Mouse (Mus musculus): Measurements from ENCODE around the gene Ptafr. TPM values are rescaled to one million over a fixed set of nuclear protein-coding genes. Genes with fewer than 3 reads are reported as not detected.

Gene Ptafr
- total RNA-seq (2012; rRNA removed) (0.04 TPM in 1 of 2 replicates, not detected in the other), total RNA-seq (2014; rRNA removed) (0.31 and 0.34 TPM in 2 replicates), polyA plus RNA-seq (2012; ENCODE audit: insufficient read length, low read depth) (0.65 and 1.1 TPM in 2 replicates)

DNA sequence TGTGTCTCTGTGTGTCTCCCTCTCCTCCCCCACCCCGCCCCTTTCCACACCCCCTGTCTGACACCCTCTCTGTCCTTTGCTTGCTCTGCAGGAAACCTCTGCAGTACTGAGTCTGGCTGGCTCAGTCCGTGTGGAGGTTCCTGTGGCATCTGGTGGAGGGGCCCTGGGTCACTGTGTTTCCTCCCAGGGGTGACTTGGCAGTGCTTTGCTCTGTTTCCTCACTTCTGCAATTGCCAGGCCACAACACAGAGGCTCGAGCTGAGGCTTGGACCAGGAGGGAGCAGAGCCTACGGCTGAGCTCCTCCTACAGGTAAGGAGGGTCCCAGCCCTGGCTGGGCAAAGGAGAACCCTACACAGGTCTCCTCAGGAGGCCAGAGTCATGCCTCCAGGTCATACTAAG, at the start of gene Ptafr:
TSS of gene Ptafr (plus strand) at position 103 of the 400 bp plus-strand sequence.
- 0 out of 2 replicates have a peak, but pooled peaks have one; percentile 37 for TF ChIP-seq TBP (conservative IDR thresholded peaks at IDR 0.05; ENCODE audit: low read depth, low read length)
- TF ChIP-seq E2F4 (IDR thresholded peaks at IDR 0.05; ENCODE audit: insufficient replicate concordance, low read depth, low read length): no peak
- no peak for TF ChIP-seq ETS1 (conservative IDR thresholded peaks at IDR 0.05; ENCODE audit: low read depth, low read length)
- peak in 1 of 2 experiments; percentile 10; a peak in 1 of 4 replicates for TF ChIP-seq CTCF (conservative IDR thresholded peaks at IDR 0.05 in 1 of 2, IDR thresholded peaks at IDR 0.05 in 1 of 2; ENCODE audit: low read depth in 2 of 2, low read length in 2 of 2)
- no peak within 1 kb of the TSS for H3K9ac ChIP-seq (ENCODE audit: insufficient read depth, low read depth)
- no peaks in the 10 kb centered on the region for H3K27me3 ChIP-seq (replicated peaks)
- no peaks in the 10 kb centered on the region for H3K36me3 ChIP-seq (replicated peaks in 1 of 2; ENCODE audit: control insufficient read depth in 1 of 2, insufficient read depth in 1 of 2, low read length in 1 of 2)
- in situ Hi-C loops (cut with MboI; ENCODE audit: low pct_ligation_motif_present, low pct_unique_long_range_greater_than_20kb, low sequenced_read_pairs): no loop called here
- dilution Hi-C loops (cut with MboI; ENCODE audit: extremely low pct_ligation_motif_present, extremely low pct_unique_long_range_greater_than_20kb, low sequenced_read_pairs): no loop called here
- H3K4me1 ChIP-seq (ENCODE audit: control insufficient read depth in 1 of 2, insufficient read depth in 2 of 2): peaks cover 3 to 33% of the 10 kb centered on the region in 2 experiments; a peak in 3 of 4 replicates
- H3K79me2 ChIP-seq (replicated peaks; ENCODE audit: control insufficient read depth, extremely low read depth, insufficient read depth, poor library complexity, severe bottlenecking): no peaks in the 10 kb centered on the region
- no peak within 1 kb of the TSS for H3K4me2 ChIP-seq (ENCODE audit: insufficient read depth, low read depth, poor library complexity, severe bottlenecking)
- no peak within 1 kb of the TSS for H3K4me3 ChIP-seq (replicated peaks in 1 of 3; ENCODE audit: low read depth in 2 of 3, low read length in 2 of 3, poor library complexity in 1 of 3)
- no peak within 1 kb of the TSS for H3K27ac ChIP-seq (ENCODE audit: insufficient read depth, low read depth)
- DNase-seq (ENCODE audit: extremely low read depth): peak; percentile 55
- no peaks in the 10 kb centered on the region for H3K9me3 ChIP-seq (replicated peaks; ENCODE audit: low read length)

- H3K36me3 ChIP-seq (replicated peaks in 1 of 2; ENCODE audit: control insufficient read depth in 1 of 2, insufficient read depth in 1 of 2, low read length in 1 of 2): no peaks in the 10 kb centered on the region
- in situ Hi-C loops (cut with MboI; ENCODE audit: low pct_ligation_motif_present, low pct_unique_long_range_greater_than_20kb, low sequenced_read_pairs) (loop anchor here (5.0 to 25.0 kb wide), 3 partner anchors 102 to 427 kb away; partner anchors contain the start of genes Epb41 and Rab42), dilution Hi-C loops (cut with MboI; ENCODE audit: extremely low pct_ligation_motif_present, extremely low pct_unique_long_range_greater_than_20kb, low sequenced_read_pairs) (no loop called here)
- H3K4me1 ChIP-seq (ENCODE audit: control insufficient read depth in 1 of 2, insufficient read depth in 2 of 2): peaks cover 3 to 33% of the 10 kb centered on the region in 2 experiments
- H3K4me3 ChIP-seq (replicated peaks in 1 of 3; ENCODE audit: low read depth in 2 of 3, low read length in 2 of 3, poor library complexity in 1 of 3): peak overlapping the region; percentile 52 to 64 (median 63)
- TF ChIP-seq RAD21 (IDR thresholded peaks at IDR 0.05; ENCODE audit: low read depth, low read length) (peak; percentile 70), SIN3A (IDR thresholded peaks at IDR 0.05; ENCODE audit: low read length) (0 out of 2 replicates have a peak, but pooled peaks have one; percentile 4), E2F4 (IDR thresholded peaks at IDR 0.05; ENCODE audit: insufficient replicate concordance, low read depth, low read length) (no peak), POLR2AphosphoS2 (IDR thresholded peaks at IDR 0.05; ENCODE audit: low read depth, low read length) (no peak), PAX5 (IDR thresholded peaks at IDR 0.05; ENCODE audit: low read length) (no peak), SMC3 (IDR thresholded peaks at IDR 0.05; ENCODE audit: low read depth, low read length) (peak; percentile 61), NELFE (IDR thresholded peaks at IDR 0.05; ENCODE audit: low read depth, low read length) (no peak), POLR2A (IDR thresholded peaks at IDR 0.05; ENCODE audit: low read depth, low read length) (no peak), MAZ (IDR thresholded peaks at IDR 0.05; ENCODE audit: low read depth, low read length) (no peak), ETS1 (conservative IDR thresholded peaks at IDR 0.05; ENCODE audit: low read depth, low read length) (no peak), MEF2A (IDR thresholded peaks at IDR 0.05; ENCODE audit: borderline replicate concordance, low read depth, low read length) (peak; percentile 11; the same call in 1 of the 2 replicates), NRF1 (IDR thresholded peaks at IDR 0.05; ENCODE audit: low read depth, low read length) (no peak), UBTF (IDR thresholded peaks at IDR 0.05; ENCODE audit: low read depth, low read length) (no peak), ZNF384 (IDR thresholded peaks at IDR 0.05; ENCODE audit: low read depth, low read length) (0 out of 2 replicates have a peak, but pooled peaks have one; percentile 2), TCF12 (IDR thresholded peaks at IDR 0.05; ENCODE audit: low read depth, low read length) (no peak), CTCF (conservative IDR thresholded peaks at IDR 0.05 in 1 of 2, IDR thresholded peaks at IDR 0.05 in 1 of 2; ENCODE audit: low read depth in 2 of 2, low read length in 2 of 2) (peak; percentile 69 to 74), CHD1 (IDR thresholded peaks at IDR 0.05; ENCODE audit: low read depth, low read length) (peak; percentile 95; the same call in 1 of the 2 replicates)
- peaks cover 5% of the 10 kb centered on the region for H3K79me2 ChIP-seq (replicated peaks; ENCODE audit: control insufficient read depth, extremely low read depth, insufficient read depth, poor library complexity, severe bottlenecking)
- peak overlapping the region; percentile 95 for H3K27ac ChIP-seq (ENCODE audit: insufficient read depth, low read depth)
- DNase-seq (ENCODE audit: extremely low read depth): peak; percentile 88
- no peaks in the 10 kb centered on the region for H3K9me3 ChIP-seq (replicated peaks; ENCODE audit: low read length)
- peak overlapping the region; percentile 84 for H3K4me2 ChIP-seq (ENCODE audit: insufficient read depth, low read depth, poor library complexity, severe bottlenecking)
- H3K9ac ChIP-seq (ENCODE audit: insufficient read depth, low read depth): peak overlapping the region; percentile 99
- no peaks in the 10 kb centered on the region for H3K27me3 ChIP-seq (replicated peaks)
Observed at GRCm38 (mm10) chr4:132514555-132515135, 49.2 kb upstream of the Ptafr start.

Measured in CH12.LX (cell line).